16 mouse cellular contexts compared by ENCODE assay signal in genomic region chr12:105267076-105267475, GRCm38 (mm10).
"Had no signal": no experiment of that assay in that cellular context is flagged by ENCODE, and none has a peak within 500 bp of the region (broad histone marks: within the 10 kb centered on the region; RNA-seq: fewer than 3 reads in every experiment).

No protein-coding gene starts in this region.

- DNase-seq: heart, postnatal 10 days; heart, postnatal 14 days; heart, postnatal 36 days; heart, postnatal 4 days; kidney, adult 11 months; kidney, adult 18-20 months; kidney, adult 2 months; kidney, adult 8-10 months; kidney, adult 9 months; kidney, postnatal 10 days; kidney, postnatal 14 days; kidney, postnatal 25 days; kidney, postnatal 36 days; kidney, postnatal 4 days; layer of hippocampus, adult 9-11 months; layer of hippocampus, postnatal 36 days had no signal
